Mouse (Mus musculus) olfactory bulb, adult 2 months (tissue): ENCODE results near the gene Zfp91. TPM values are rescaled to one million over a fixed set of nuclear protein-coding genes. Genes with fewer than 3 reads are reported as not detected.
A peak's percentile ranks its signal among the peaks of the same experiment; 100 is the strongest.
"Not testable (repeated sequence)": the region's sequence is repeated elsewhere in the genome, so short reads cannot be mapped to it uniquely, and the experiment has no call there.

ENCODE experiments used
- H3K27ac ChIP-seq: fragments of 200-500 bp; 2 replicates; pipeline ENCODE4 v1.5.1; 2012; ENCODE audit warnings: low read depth, low read length; ENCODE audit not compliant: insufficient read depth
- H3K4me1 ChIP-seq: fragments of 200-500 bp; 2 replicates; pipeline ENCODE4 v1.6.1; 2012; ENCODE audit warnings: low read length; ENCODE audit not compliant: control insufficient read depth, insufficient read depth
- H3K4me3 ChIP-seq: fragments of 200-500 bp; 2 replicates; pipeline ENCODE4 v1.5.1; 2012; ENCODE audit warnings: mild to moderate bottlenecking, low read depth, low read length, moderate library complexity; ENCODE audit not compliant: insufficient read depth
- CTCF ChIP-seq: fragments of 200-500 bp; IDR thresholded peaks from 2 replicates; pipeline ENCODE4 v1.5.1; 2012; ENCODE audit warnings: low read depth, mild to moderate bottlenecking, low read length, moderate library complexity; ENCODE audit not compliant: insufficient read depth
- POLR2A ChIP-seq: fragments of 200-500 bp; IDR thresholded peaks from 2 replicates; pipeline ENCODE4 v1.6.1; 2012; ENCODE audit warnings: mild to moderate bottlenecking, low read depth, low read length, moderate library complexity; ENCODE audit not compliant: insufficient read depth
- whole genome bisulfite sequencing: fragments of 180-500 bp; shearing (Covaris S2); methylation state at CpG from one replicate; pipeline ENCODE4 v1.1.7; 2018; 5-methylcytosine and 5-hydroxymethylcytosine counted together
- polyA plus RNA-seq: library from polyadenylated mRNA; stranded (reverse); fragments of >200 nt; gene quantifications from 2 replicates; pipeline ENCODE4 v1.2.4, GENCODE M21; 2012; ENCODE audit warnings: low replicate concordance; ENCODE audit not compliant: missing spikeins, insufficient read depth, insufficient read length

Gene Zfp91
- polyA plus RNA-seq, 1 experiment = 94.6 TPM

- Histone ChIP-seq H3K4me1 (no peaks in the 10 kb centered on the region), H3K4me3 (no peak within 1 kb of the TSS), H3K27ac (no peak within 1 kb of the TSS)
- WGBS = 64% methylated on average over 7 of the region's 7 CpGs
- TF ChIP-seq CTCF = no peak
- no peak for TF ChIP-seq POLR2A
Observed at GRCm38 (mm10) chr19:12765308-12765707, 30.6 kb downstream of the Zfp91 start, which contains the start of gene Cntf. TSS of gene Cntf (minus strand) at chr19:12765632.

- Histone ChIP-seq H3K4me1 (peaks cover 2% of the 10 kb centered on the region; the same call in 1 of the 2 replicates), H3K27ac (no peak overlapping the region), H3K4me3 (no peak overlapping the region)
- no peak for TF ChIP-seq POLR2A
- no peak for TF ChIP-seq CTCF
- WGBS = 74% methylated on average over 2 of the region's 2 CpGs
Observed at GRCm38 (mm10) chr19:12762212-12763130, 33.5 kb downstream of the Zfp91 start.

- TF ChIP-seq CTCF (no peak), POLR2A (no peak)
- 0 out of 2 replicates have a peak overlapping the region, but pooled peaks have one; percentile 6 for H3K27ac ChIP-seq
- H3K4me1 ChIP-seq = peaks cover 2% of the 10 kb centered on the region; the same call in 1 of the 2 replicates
- H3K4me3 ChIP-seq = no peak overlapping the region
- WGBS = 7% methylated on average over 2 of the region's 2 CpGs
Observed at GRCm38 (mm10) chr19:12759656-12760055, 36.3 kb downstream of the Zfp91 start.

GRCm38 (mm10) chr19:12758936-12759478 lies 36.9 kb downstream of the Zfp91 start:
- H3K4me1 ChIP-seq = peaks cover 2% of the 10 kb centered on the region; the same call in 1 of the 2 replicates
- H3K27ac ChIP-seq = no peak overlapping the region
- TF ChIP-seq POLR2A = no peak
- TF ChIP-seq CTCF = no peak
- H3K4me3 ChIP-seq = no peak overlapping the region
- WGBS = 96% methylated on average over 1 of the region's 1 CpGs

GRCm38 (mm10) chr19:12756286-12756685 lies 39.6 kb downstream of the Zfp91 start:
- Histone ChIP-seq H3K4me3 (no peak overlapping the region), H3K27ac (no peak overlapping the region), H3K4me1 (peaks cover 2% of the 10 kb centered on the region; the same call in 1 of the 2 replicates)
- 68% methylated on average over 3 of the region's 3 CpGs for WGBS
- TF ChIP-seq CTCF = no peak
- no peak for TF ChIP-seq POLR2A

- no peak overlapping the region for H3K4me3 ChIP-seq
- no peak for TF ChIP-seq CTCF
- TF ChIP-seq POLR2A = no peak
- H3K4me1 ChIP-seq = no peaks in the 10 kb centered on the region
- WGBS = 92% methylated on average over 2 of the region's 2 CpGs
- H3K27ac ChIP-seq = no peak overlapping the region
Observed at GRCm38 (mm10) chr19:12731950-12732349, 64.0 kb downstream of the Zfp91 start.

GRCm38 (mm10) chr19:12731036-12731435 lies 64.9 kb downstream of the Zfp91 start:
- TF ChIP-seq POLR2A (no peak), CTCF (no peak)
- no peak overlapping the region for H3K27ac ChIP-seq
- no peak overlapping the region for H3K4me3 ChIP-seq
- WGBS = 56% methylated on average over 1 of the region's 1 CpGs
- H3K4me1 ChIP-seq = no peaks in the 10 kb centered on the region

GRCm38 (mm10) chr19:12725851-12726250 lies 70.1 kb downstream of the Zfp91 start:
- TF ChIP-seq CTCF (no peak), POLR2A (no peak)
- Histone ChIP-seq H3K4me3 (no peak overlapping the region), H3K4me1 (no peaks in the 10 kb centered on the region), H3K27ac (no peak overlapping the region)
- WGBS = 86% methylated on average over 1 of the region's 1 CpGs

- Histone ChIP-seq H3K4me1 (no peaks in the 10 kb centered on the region), H3K4me3 (no peak overlapping the region), H3K27ac (no peak overlapping the region)
- TF ChIP-seq CTCF (no peak), POLR2A (no peak)
- 82% methylated on average over 2 of the region's 3 CpGs for WGBS
Observed at GRCm38 (mm10) chr19:12722308-12722707, 73.6 kb downstream of the Zfp91 start.

- H3K4me3 ChIP-seq, H3K27ac ChIP-seq, H3K4me1 ChIP-seq: not testable (repeated sequence)
- 97% methylated on average over 7 of the region's 7 CpGs for WGBS
Observed at GRCm38 (mm10) chr19:12721596-12721995, 74.3 kb downstream of the Zfp91 start.

- H3K4me3 ChIP-seq, H3K4me1 ChIP-seq, H3K27ac ChIP-seq: not testable (repeated sequence)
- 89% methylated on average over 5 of the region's 5 CpGs for WGBS
Observed at GRCm38 (mm10) chr19:12720919-12721318, 75.0 kb downstream of the Zfp91 start.
